Mouse (Mus musculus): Measurements from ENCODE around the gene Fhdc1. TPM values are rescaled to one million over a fixed set of nuclear protein-coding genes. Genes with fewer than 3 reads are reported as not detected.

The Fhdc1 gene
- total RNA-seq, 2 experiments from 2014 or later, result 0.24 to 0.55 TPM

DNA sequence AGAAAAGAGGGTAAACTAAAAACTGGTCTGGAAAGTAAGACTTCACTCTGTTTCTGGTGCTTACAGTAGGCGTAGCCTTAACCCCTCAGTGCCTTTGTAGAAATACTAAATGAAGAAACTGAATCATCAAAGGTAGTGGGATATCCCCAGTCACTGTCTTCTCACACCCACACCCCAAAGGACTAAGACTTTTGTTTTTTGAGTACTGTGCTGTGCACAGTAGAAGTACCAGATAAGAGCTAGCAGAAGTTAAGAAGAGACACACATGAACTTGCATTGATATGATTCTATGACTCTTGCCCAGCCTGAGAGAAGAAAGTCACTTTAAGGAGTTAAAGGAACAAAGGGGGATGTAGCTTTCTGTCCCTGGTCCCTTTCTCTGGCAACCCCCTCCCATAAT, 2.7 kb downstream of the Fhdc1 start:
- intact Hi-C loops (cut with DNase I; ENCODE audit: low total_unique reads), result no loop called here
- DNase-seq, result no peak

DNA sequence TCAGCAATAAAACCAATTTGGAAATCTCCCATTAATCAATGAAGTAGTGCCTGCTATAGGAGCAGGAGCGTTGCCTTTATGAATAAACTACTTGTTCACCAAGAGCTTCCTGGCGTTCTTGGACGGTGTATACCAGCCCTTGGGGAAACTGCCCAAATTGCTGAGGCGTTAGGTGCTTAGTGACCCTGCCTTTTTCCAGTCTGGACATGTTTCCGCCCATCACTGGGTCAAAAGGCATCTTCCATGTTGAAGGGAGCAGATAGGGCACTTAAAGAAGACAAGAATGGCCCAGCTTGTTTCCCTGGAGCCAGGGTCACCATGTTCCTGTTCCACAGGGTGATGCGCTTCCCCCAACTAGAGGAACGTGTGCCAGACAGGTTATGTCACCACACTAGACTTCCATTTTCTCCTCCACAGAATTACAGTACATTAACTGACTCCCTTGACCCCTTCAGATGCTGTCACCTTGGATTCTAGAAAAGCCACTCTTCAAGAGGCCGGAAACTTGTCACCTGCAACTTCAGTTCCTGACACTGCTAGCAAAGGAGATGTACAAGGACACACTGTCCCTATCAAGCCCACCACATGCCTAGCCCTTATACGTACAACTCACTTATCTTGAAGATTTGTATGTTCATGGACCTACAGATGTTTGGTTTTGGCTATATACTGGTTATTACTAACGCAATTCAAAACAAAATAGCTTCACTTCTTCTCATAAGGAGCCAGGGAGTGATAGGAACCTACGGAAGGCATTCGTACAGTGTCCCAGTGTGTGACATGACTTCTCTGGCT, 5.1 kb downstream of the Fhdc1 start:
- intact Hi-C loops (cut with DNase I; ENCODE audit: low total_unique reads), result no loop called here
- DNase-seq, result no peak

- intact Hi-C loops (cut with DNase I; ENCODE audit: low total_unique reads), result no loop called here
- DNase-seq, result no peak
Measured at GRCm38 (mm10) chr3:84474398-84474797, 5.8 kb downstream of the Fhdc1 start.

- intact Hi-C loops (cut with DNase I; ENCODE audit: low total_unique reads), result no loop called here
- DNase-seq, result no peak
Measured at GRCm38 (mm10) chr3:84472955-84473354, 7.3 kb downstream of the Fhdc1 start.

DNA sequence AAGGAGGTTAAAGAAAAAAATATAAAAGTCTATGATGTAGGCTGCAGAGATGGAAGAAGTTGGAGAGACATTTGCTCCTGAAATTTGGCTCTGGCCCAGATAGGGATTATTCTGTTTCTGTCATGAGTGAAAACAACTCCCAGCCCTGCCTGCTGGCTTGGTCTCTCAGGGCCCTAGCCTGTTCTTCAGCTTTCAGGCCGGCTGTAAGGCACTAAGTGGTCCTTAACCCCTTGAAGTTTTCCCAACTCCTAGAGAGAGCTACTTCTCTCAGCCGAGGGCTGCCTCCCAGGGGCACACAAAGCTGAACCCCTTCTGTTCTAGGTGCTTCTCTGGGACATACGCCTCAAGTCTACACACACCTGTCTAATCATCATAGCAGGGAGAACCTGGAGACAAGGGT, 7.7 kb downstream of the Fhdc1 start:
- intact Hi-C loops (cut with DNase I; ENCODE audit: low total_unique reads), result no loop called here
- peak; percentile 22 for DNase-seq

DNA sequence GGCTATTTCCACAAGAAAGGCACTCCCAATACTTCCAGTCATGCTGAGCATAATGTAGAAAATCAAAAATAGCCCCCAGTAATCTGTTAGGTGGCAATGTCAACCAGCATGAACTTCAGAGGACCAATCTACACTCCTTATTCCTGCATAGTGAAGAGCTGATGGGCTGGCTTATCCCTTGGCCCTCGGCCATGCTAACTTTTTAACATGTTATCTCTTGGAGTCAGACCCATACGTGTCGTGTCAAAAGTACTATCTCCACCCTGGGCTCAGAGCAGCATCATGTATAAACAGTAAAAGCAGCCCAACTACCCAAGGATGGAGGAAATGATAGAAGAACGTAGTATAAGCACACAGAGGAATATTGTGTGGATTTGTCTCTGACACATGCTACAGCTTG, 9.1 kb downstream of the Fhdc1 start:
- intact Hi-C loops (cut with DNase I; ENCODE audit: low total_unique reads), result no loop called here
- no peak for DNase-seq

- DNase-seq, result no peak
- intact Hi-C loops (cut with DNase I; ENCODE audit: low total_unique reads), result no loop called here
Measured at GRCm38 (mm10) chr3:84468111-84468453, 12.1 kb downstream of the Fhdc1 start.

- intact Hi-C loops (cut with DNase I; ENCODE audit: low total_unique reads), result no loop called here
- DNase-seq, result no peak
Measured at GRCm38 (mm10) chr3:84467419-84468110, 12.7 kb downstream of the Fhdc1 start.

GRCm38 (mm10) chr3:84465822-84466500, 14.3 kb downstream of the Fhdc1 start:
- intact Hi-C loops (cut with DNase I; ENCODE audit: low total_unique reads), result no loop called here
- no peak for DNase-seq

- no peak for DNase-seq
- intact Hi-C loops (cut with DNase I; ENCODE audit: low total_unique reads), result no loop called here
Measured at GRCm38 (mm10) chr3:84461687-84462086, 18.5 kb downstream of the Fhdc1 start.

DNA sequence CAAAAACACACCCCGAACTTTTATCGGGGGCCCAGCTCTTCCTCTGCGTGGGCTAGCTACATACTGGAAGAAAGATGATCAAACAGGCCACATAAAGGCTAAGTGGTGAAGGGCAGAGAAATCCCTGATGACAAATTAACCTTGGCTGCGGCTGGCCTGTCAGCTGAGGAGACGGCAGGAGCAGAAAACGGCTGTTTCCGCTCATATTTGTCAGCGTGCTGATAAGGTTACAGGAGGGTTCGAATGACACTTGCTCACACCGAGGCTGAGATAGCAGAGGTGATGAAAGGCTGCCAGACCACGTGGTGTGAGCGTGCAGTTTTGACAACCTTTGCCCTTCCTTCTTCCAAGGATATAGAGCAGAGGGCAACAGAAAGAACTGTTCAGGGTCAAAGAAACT, 19.3 kb downstream of the Fhdc1 start:
- DNase-seq, result no peak
- intact Hi-C loops (cut with DNase I; ENCODE audit: low total_unique reads), result no loop called here

DNA sequence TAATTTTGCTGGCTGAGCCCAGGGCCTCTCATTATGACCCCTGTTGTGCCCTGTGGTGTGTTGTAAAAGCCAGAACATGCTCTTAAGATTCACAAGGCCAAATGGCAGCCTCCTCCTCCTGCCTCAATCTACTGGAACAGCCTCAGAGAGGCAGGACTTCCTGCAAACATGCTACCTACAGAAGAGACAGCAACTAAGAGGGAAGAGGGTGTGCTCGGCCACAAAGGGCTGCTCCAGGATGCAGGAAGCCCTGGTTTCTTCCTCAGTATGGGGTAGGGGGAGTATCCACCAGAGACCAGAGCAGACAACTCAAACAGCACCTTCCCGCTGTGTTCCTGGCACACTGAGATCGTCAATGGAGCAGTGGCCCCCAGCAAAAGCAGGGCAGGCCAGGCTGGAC, 19.7 kb downstream of the Fhdc1 start:
- DNase-seq, result no peak
- intact Hi-C loops (cut with DNase I; ENCODE audit: low total_unique reads), result no loop called here

DNA sequence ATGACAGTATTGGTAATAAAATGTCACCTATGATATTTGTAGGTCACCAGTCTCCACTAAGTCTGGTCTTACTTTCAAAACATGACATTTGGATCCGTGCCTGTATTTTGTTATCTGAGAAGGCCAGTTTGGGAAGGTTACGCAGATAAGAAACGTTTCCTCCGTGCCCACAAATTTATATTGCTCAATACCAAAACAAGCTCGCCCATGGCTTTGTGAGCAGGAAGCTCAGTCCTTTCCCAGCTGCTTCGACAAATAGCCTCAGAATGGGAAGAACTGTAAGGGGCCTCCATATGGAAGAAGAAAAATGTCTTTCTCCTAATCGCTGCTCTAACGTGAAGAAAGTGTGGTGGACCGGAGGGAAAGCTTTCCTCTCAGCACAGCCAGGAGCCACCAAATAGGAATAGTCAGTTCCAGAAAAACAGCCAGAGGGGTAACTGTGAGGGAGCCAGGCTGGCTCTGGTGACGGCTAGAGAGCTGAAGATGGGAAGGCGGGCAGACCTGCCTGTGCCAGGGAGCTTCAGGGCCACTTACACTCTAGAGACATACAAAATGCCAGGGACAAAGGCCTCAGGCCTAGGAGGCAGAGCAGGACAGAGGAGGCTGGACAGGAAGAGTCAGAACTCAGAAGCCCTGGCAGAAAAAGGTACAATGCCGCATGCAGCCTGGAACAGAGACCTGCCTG, 24.4 kb downstream of the Fhdc1 start:
- DNase-seq, result no peak
- intact Hi-C loops (cut with DNase I; ENCODE audit: low total_unique reads), result no loop called here

- DNase-seq, result no peak
- intact Hi-C loops (cut with DNase I; ENCODE audit: low total_unique reads), result no loop called here
Measured at GRCm38 (mm10) chr3:84450651-84451050, 29.6 kb downstream of the Fhdc1 start.

DNA sequence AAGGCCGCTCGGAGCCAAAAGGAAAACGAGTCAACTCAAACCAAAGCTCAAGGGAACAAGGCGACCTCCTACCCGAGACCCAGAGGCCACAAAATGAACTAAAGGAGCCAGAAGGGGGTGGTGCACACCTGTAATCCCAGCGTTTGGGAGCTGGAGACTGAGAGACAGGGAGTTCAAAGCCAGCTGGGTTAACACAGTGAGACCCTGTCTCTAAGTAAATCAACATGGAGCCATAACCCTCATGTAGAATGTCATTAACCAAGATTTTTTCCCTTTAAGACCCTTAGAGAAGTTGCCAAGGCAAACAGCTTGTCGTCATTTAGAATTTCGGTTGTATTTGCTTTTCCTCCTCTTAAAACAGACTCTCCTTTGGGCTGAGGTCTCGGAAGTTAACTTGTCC, 31.2 kb downstream of the Fhdc1 start:
- intact Hi-C loops (cut with DNase I; ENCODE audit: low total_unique reads), result no loop called here
- no peak for DNase-seq

GRCm38 (mm10) chr3:84447803-84448202, 32.4 kb downstream of the Fhdc1 start:
- intact Hi-C loops (cut with DNase I; ENCODE audit: low total_unique reads), result no loop called here
- DNase-seq, result peak; percentile 37

- intact Hi-C loops (cut with DNase I; ENCODE audit: low total_unique reads), result no loop called here
- no peak for DNase-seq
Measured at GRCm38 (mm10) chr3:84445838-84446237, 34.4 kb downstream of the Fhdc1 start.

GRCm38 (mm10) chr3:84442890-84443289, 37.3 kb downstream of the Fhdc1 start:
- intact Hi-C loops (cut with DNase I; ENCODE audit: low total_unique reads), result no loop called here
- DNase-seq, result no peak

GRCm38 (mm10) chr3:84439431-84440210, 40.6 kb downstream of the Fhdc1 start:
- intact Hi-C loops (cut with DNase I; ENCODE audit: low total_unique reads), result no loop called here
- no peak for DNase-seq
